Mouse (Mus musculus) kidney, embryonic 14.5 days (tissue): ENCODE data around the gene Gm9857. TPM values are rescaled to one million over a fixed set of nuclear protein-coding genes. Genes with fewer than 3 reads are reported as not detected.

Experiments used
- ATAC-seq: fragments of 200-750 bp; cut with Nextera tagmentation; 2 replicates; pipeline ENCODE4 v1.8.0; 2017; ENCODE audit warnings: moderate number of reproducible peaks, mild to moderate bottlenecking, moderate TSS enrichment, moderate library complexity; ENCODE audit not compliant: low FRiP score, low TSS enrichment
- H3K27ac ChIP-seq: fragments of 300-500 bp; sonication (generic); 2 replicates; pipeline ENCODE4 v1.5.1; 2014; ENCODE audit warnings: low read depth, mild to moderate bottlenecking, low read length, moderate library complexity, mixed read lengths
- H3K27me3 ChIP-seq: fragments of 300-500 bp; sonication (generic); 2 replicates; pipeline ENCODE4 v1.6.1; 2014; ENCODE audit warnings: mild to moderate bottlenecking, low read length; ENCODE audit not compliant: control insufficient read depth, insufficient read depth
- H3K36me3 ChIP-seq: fragments of 300-500 bp; sonication (generic); 2 replicates; pipeline ENCODE4 v1.6.1; 2014; ENCODE audit warnings: low read length, mixed read lengths; ENCODE audit not compliant: control insufficient read depth, insufficient read depth
- H3K4me1 ChIP-seq: fragments of 300-500 bp; sonication (generic); 2 replicates; pipeline ENCODE4 v1.6.1; 2014; ENCODE audit warnings: low read length, mixed read lengths; ENCODE audit not compliant: control insufficient read depth, insufficient read depth
- H3K4me2 ChIP-seq: fragments of 300-500 bp; sonication (generic); replicated peaks from 2 replicates; pipeline ENCODE4 v1.6.1; 2014; ENCODE audit warnings: low read depth, mild to moderate bottlenecking, low read length
- H3K4me3 ChIP-seq: fragments of 300-500 bp; sonication (generic); 2 replicates; pipeline ENCODE4 v1.5.1; 2014; ENCODE audit warnings: mild to moderate bottlenecking, low read length
- H3K9ac ChIP-seq: fragments of 300-500 bp; sonication (generic); 2 replicates; pipeline ENCODE4 v1.6.1; 2014; ENCODE audit warnings: low read depth, mild to moderate bottlenecking, low read length, moderate library complexity
- H3K9me3 ChIP-seq: fragments of 300-500 bp; sonication (generic); 2 replicates; pipeline ENCODE4 v1.6.1; 2016; ENCODE audit warnings: low read length; ENCODE audit not compliant: control insufficient read depth
- WGBS: fragments of 180-500 bp; shearing (Covaris S2); extraction: QIAGEN DNeasy Blood & Tissue Kit; methylation state at CpG from one replicate; pipeline ENCODE4 v1.1.7; 2014; 5-methylcytosine and 5-hydroxymethylcytosine counted together
- polyA plus RNA-seq: library from polyadenylated mRNA; unstranded; fragments of >200 nt; fragmentation: Nextera tagmentation; extraction: Ambion mirVana; gene quantifications from 2 replicates; pipeline ENCODE4 v1.2.1, GENCODE M21; 2014

Gene Gm9857
- polyA plus RNA-seq, 1 experiment from 2014 or later = not detected

DNA sequence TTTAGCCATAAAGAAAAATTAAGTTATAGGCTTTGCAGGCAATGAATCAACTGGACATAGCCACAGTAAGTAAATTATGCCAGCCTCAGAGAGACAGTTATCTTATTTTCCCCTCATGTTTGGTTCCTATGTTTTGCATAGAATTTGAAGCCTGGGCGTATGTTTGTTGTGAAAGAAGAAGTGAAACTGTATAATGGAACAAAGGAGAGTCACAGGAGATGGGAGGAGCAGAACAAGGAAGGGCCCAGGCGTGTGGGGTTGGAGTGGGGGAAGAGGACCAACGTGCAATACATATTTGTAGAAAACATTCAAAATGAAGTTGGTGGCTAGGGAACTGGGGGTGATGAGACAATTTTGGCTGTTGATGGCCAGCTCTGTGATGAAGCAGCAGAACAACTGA lies 40.1 kb downstream of the Gm9857 start:
- 89% methylated on average over 3 of the region's 3 CpGs for WGBS
- no peak for ATAC-seq
- peaks cover 34% of the 10 kb centered on the region for H3K36me3 ChIP-seq

GRCm38 (mm10) chr3:108898640-108899039 lies 41.6 kb downstream of the Gm9857 start:
- H3K27me3 ChIP-seq = no peaks in the 10 kb centered on the region
- no peak overlapping the region for H3K27ac ChIP-seq
- no peak overlapping the region for H3K4me2 ChIP-seq
- 90% methylated on average over 4 of the region's 4 CpGs for WGBS
- no peak overlapping the region for H3K4me3 ChIP-seq
- H3K36me3 ChIP-seq = peaks cover 19% of the 10 kb centered on the region
- no peak overlapping the region for H3K9ac ChIP-seq
- no peaks in the 10 kb centered on the region for H3K4me1 ChIP-seq
- ATAC-seq = no peak
- no peaks in the 10 kb centered on the region for H3K9me3 ChIP-seq

More for the DNA sequence above, 40.1 kb downstream of the Gm9857 start:
- Histone ChIP-seq H3K9me3 (no peaks in the 10 kb centered on the region), H3K4me2 (no peak overlapping the region), H3K4me1 (no peaks in the 10 kb centered on the region), H3K4me3 (no peak overlapping the region), H3K9ac (no peak overlapping the region), H3K27me3 (no peaks in the 10 kb centered on the region), H3K27ac (no peak overlapping the region)

DNA sequence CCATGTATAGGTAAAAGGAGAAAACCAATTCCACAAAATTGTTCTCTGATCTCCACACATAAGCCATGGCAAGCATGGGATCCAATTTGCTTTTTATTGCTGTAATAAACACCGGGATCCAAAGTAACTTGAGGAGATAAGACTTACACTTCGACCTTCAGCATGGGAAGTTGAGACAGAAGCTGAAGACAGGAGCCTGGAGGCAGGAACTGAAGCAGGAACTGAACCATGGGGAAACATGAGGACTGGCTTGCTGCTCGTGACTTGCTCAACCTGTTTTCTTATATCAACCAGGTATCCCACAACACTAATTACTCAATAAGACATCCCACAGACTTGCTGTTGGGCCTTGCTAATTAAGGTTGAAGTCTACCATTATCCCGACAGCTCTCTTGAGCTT lies 47.3 kb downstream of the Gm9857 start:
- H3K4me3 ChIP-seq = no peak overlapping the region
- ATAC-seq = no peak
- H3K27me3 ChIP-seq = no peaks in the 10 kb centered on the region
- H3K36me3 ChIP-seq = no peaks in the 10 kb centered on the region
- no peak overlapping the region for H3K27ac ChIP-seq
- 42% methylated on average over 4 of the region's 4 CpGs for WGBS
- no peaks in the 10 kb centered on the region for H3K9me3 ChIP-seq
- H3K4me2 ChIP-seq = no peak overlapping the region
- no peaks in the 10 kb centered on the region for H3K4me1 ChIP-seq
- no peak overlapping the region for H3K9ac ChIP-seq

- 71% methylated on average over 1 of the region's 1 CpGs for WGBS
- no peaks in the 10 kb centered on the region for H3K9me3 ChIP-seq
- no peaks in the 10 kb centered on the region for H3K36me3 ChIP-seq
- no peak overlapping the region for H3K4me3 ChIP-seq
- ATAC-seq = no peak
- no peak overlapping the region for H3K9ac ChIP-seq
- H3K27ac ChIP-seq = no peak overlapping the region
- no peak overlapping the region for H3K4me2 ChIP-seq
- H3K4me1 ChIP-seq = no peaks in the 10 kb centered on the region
- no peaks in the 10 kb centered on the region for H3K27me3 ChIP-seq
Observed at GRCm38 (mm10) chr3:108892080-108892479, 48.2 kb downstream of the Gm9857 start.

Other genes with a start within 250 kb of the Gm9857 start
- gene Gpsm2, start 218.1 kb downstream of the Gm9857 start, polyA plus RNA-seq = 25.3 and 52.4 TPM in 2 replicates
- gene Aknad1, start 200.8 kb downstream of the Gm9857 start, polyA plus RNA-seq = 0.14 TPM in 1 of 2 replicates, not detected in the other
- 27.5 and 32.1 TPM in 2 replicates for gene Stxbp3, start 99.9 kb downstream of the Gm9857 start, polyA plus RNA-seq
- gene Fndc7, start 50.4 kb downstream of the Gm9857 start, polyA plus RNA-seq = not detected in 2 replicates
- gene Prpf38b, start 28.7 kb downstream of the Gm9857 start, polyA plus RNA-seq = 58.3 and 73.7 TPM in 2 replicates
- 0.43 and 0.51 TPM in 2 replicates for gene Henmt1, start 572 bp downstream of the Gm9857 start, polyA plus RNA-seq
- 6.1 and 6.3 TPM in 2 replicates for gene Fam102b, start 87.2 kb upstream of the Gm9857 start, polyA plus RNA-seq
- not detected in 2 replicates for gene Slc25a54, start 140.0 kb upstream of the Gm9857 start, polyA plus RNA-seq
- 17.6 and 25.1 TPM in 2 replicates for gene Slc25a24, start 182.7 kb upstream of the Gm9857 start, polyA plus RNA-seq